Mouse (Mus musculus): ENCODE measurements around the gene Mrpl20. TPM values are rescaled to one million over a fixed set of nuclear protein-coding genes. Genes with fewer than 3 reads are reported as not detected.
A peak's percentile ranks its signal among the peaks of the same experiment; 100 is the strongest.

Mrpl20 gene
- polyA plus RNA-seq, 1 experiment from 2014 or later, result 313 TPM

DNA sequence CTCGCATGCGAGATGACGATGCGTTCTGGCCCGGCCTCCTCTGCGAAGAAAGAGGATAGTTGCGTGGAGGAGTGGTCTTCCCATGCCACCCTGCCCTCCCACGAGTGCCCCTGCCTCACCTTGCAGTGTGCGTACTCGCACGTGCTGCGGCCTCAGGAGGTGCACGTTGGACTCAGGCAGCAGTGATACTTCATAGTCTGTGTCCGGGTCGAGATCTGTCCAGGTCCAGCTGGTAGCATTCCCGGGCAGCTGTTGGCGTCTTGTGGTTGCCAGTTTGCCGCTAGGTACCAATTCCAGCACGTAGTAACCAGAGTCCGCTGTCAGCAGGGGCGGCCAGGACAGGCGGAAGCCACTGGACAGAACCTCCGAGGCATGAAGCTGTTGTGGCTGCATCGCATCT is 32.1 kb upstream of the Mrpl20 start:
- DNase-seq (ENCODE audit: low spot score) (no peak), ATAC-seq (peak; percentile 35)
- peak overlapping the region; percentile 39 for H3K4me3 ChIP-seq (ENCODE audit: low read depth, low read length)
- WGBS, result 44% methylated on average over 24 of the region's 24 CpGs
- H3K9ac ChIP-seq (ENCODE audit: low read length), result peak overlapping the region; percentile 64
- H3K27me3 ChIP-seq (replicated peaks; ENCODE audit: control insufficient read depth, insufficient read depth, low read length), result peaks cover 4% of the 10 kb centered on the region; the same call in 1 of the 2 replicates
- H3K4me2 ChIP-seq (ENCODE audit: low read length), result peak overlapping the region; percentile 69
- no peak overlapping the region for H3K27ac ChIP-seq (ENCODE audit: low read depth, low read length)
- H3K36me3 ChIP-seq (ENCODE audit: control insufficient read depth, insufficient read depth, low read length), result no peaks in the 10 kb centered on the region
- H3K9me3 ChIP-seq (replicated peaks; ENCODE audit: control insufficient read depth, low read length), result no peaks in the 10 kb centered on the region
- peaks cover 7% of the 10 kb centered on the region for H3K4me1 ChIP-seq (ENCODE audit: control insufficient read depth, insufficient read depth, low read length)

DNA sequence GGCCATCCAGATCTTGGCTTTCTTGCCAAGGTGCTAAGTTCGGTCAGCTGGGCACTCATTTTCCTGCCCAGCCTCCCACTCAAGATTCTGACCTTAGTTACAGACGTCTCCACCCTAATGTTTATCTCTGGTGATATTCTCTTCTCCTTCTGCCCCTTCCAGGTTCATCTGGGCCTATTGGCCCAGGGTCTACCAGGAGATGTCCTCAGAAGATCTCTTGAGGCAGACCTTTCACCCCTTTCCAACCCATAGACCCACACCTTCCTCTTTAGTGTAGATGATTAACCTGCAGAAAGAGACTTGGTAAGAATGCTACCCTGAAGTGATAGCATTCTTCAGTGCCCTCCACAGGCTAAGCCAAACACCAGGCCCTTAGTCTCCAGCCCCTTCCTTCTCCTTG is 31.0 kb upstream of the Mrpl20 start:
- Histone ChIP-seq H3K9ac (ENCODE audit: low read length) (no peak overlapping the region), H3K27ac (ENCODE audit: low read depth, low read length) (no peak overlapping the region), H3K4me1 (ENCODE audit: control insufficient read depth, insufficient read depth, low read length) (peaks cover 7% of the 10 kb centered on the region), H3K4me3 (ENCODE audit: low read depth, low read length) (no peak overlapping the region), H3K4me2 (ENCODE audit: low read length) (no peak overlapping the region), H3K27me3 (replicated peaks; ENCODE audit: control insufficient read depth, insufficient read depth, low read length) (peaks cover 4% of the 10 kb centered on the region; the same call in 1 of the 2 replicates), H3K36me3 (ENCODE audit: control insufficient read depth, insufficient read depth, low read length) (no peaks in the 10 kb centered on the region), H3K9me3 (replicated peaks; ENCODE audit: control insufficient read depth, low read length) (no peaks in the 10 kb centered on the region)
- WGBS, result 91% methylated on average over 2 of the region's 2 CpGs
- ATAC-seq (no peak), DNase-seq (ENCODE audit: low spot score) (no peak)

DNA sequence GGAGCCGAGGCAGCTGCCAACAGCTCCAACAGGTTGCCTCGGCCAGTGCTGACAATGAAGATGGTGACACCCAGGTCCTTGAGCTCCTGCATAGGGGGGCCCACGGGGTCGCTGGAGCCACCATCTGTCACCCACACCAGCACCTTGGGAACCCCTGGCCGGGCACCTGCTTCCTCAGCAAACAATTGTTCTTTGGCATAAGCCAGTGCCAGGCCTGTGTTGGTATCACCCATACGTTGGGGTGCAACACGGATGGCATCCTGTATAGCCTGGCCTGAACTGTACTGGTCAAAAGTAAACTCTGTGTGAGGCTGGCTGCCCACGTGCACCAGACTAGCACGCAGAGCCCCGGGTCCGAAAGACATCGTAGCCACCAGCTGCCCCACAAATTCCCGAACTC is 29.9 kb upstream of the Mrpl20 start:
- no peaks in the 10 kb centered on the region for H3K36me3 ChIP-seq (ENCODE audit: control insufficient read depth, insufficient read depth, low read length)
- no peak overlapping the region for H3K27ac ChIP-seq (ENCODE audit: low read depth, low read length)
- peaks cover 7% of the 10 kb centered on the region for H3K4me1 ChIP-seq (ENCODE audit: control insufficient read depth, insufficient read depth, low read length)
- no peak overlapping the region for H3K9ac ChIP-seq (ENCODE audit: low read length)
- H3K4me2 ChIP-seq (ENCODE audit: low read length), result peak overlapping the region; percentile 3; the same call in 1 of the 2 replicates
- H3K27me3 ChIP-seq (replicated peaks; ENCODE audit: control insufficient read depth, insufficient read depth, low read length), result peaks cover 4% of the 10 kb centered on the region; the same call in 1 of the 2 replicates
- H3K9me3 ChIP-seq (replicated peaks; ENCODE audit: control insufficient read depth, low read length), result no peaks in the 10 kb centered on the region
- WGBS, result 85% methylated on average over 13 of the region's 13 CpGs
- H3K4me3 ChIP-seq (ENCODE audit: low read depth, low read length), result no peak overlapping the region
- ATAC-seq (no peak), DNase-seq (ENCODE audit: low spot score) (no peak)

DNA sequence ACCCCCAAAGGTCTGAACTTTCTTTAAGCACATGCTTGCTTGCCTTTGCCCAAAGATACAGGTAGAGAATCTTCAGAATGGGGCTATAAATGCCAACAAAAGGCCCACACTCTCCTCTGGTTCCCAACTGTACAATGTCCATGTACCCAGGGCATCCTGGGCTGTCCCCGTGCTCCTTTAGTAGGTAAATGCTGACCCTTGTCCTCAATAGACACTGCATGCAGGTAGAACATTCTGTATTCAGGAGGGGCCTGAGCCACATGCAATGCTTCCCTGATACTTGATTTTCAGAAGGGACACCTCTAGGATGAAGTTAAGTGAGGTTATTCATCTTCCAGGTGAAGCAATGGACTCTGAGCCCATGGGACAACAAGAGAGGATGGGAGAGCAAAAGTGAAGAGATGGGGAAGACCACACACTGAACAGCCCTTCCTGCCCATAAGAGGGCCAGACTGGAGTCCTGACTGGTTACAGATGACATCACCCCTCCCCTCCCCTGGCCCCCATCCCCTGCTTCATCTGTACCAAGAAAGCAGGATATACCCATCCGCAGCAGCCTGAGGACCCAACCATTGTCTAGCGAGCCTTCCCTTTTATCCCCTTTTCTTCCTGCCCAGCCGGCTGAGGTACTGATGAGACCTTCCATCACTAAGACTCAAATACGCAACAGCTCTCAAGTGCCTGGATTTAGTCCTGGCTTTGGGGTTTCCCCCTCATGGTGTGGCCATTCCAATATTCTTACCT is 29.2 kb upstream of the Mrpl20 start:
- Histone ChIP-seq H3K27ac (ENCODE audit: low read depth, low read length) (no peak overlapping the region), H3K9me3 (replicated peaks; ENCODE audit: control insufficient read depth, low read length) (no peaks in the 10 kb centered on the region), H3K4me3 (ENCODE audit: low read depth, low read length) (peak overlapping the region; percentile 32; the same call in 1 of the 2 replicates), H3K9ac (ENCODE audit: low read length) (no peak overlapping the region), H3K27me3 (replicated peaks; ENCODE audit: control insufficient read depth, insufficient read depth, low read length) (peaks cover 4% of the 10 kb centered on the region; the same call in 1 of the 2 replicates), H3K4me1 (ENCODE audit: control insufficient read depth, insufficient read depth, low read length) (peaks cover 7% of the 10 kb centered on the region), H3K4me2 (ENCODE audit: low read length) (peak overlapping the region; percentile 56), H3K36me3 (ENCODE audit: control insufficient read depth, insufficient read depth, low read length) (no peaks in the 10 kb centered on the region)
- no peak for DNase-seq (ENCODE audit: low spot score)
- no peak for ATAC-seq
- WGBS, result 41% methylated on average over 5 of the region's 5 CpGs

DNA sequence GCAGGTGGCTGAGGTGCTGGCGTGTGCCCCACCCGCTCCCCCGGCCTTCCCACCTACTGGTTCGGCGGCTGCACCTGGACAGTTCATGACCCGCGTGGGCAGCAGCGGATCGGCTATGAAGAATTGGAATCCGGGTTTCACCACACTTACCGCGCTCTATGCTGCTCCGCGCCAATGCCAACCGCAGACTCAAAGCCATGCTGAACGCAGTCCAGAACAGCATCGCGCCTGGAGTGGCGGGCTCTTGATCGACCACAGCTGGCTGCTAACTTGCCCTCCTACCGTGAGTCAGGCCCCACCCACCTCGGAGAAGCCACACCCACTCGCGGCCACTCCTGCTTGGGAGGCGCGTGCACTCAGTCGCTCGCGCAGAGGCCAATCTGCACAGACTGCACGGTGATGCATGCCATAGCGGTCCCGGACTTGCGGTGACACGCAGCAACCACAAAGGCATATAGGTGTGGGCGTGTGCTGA is 28.4 kb upstream of the Mrpl20 start, which contains the start of gene Vwa1:
Gene Vwa1 (minus strand): TSS at position 419 of the 475 bp plus-strand sequence.
- Histone ChIP-seq H3K9me3 (replicated peaks; ENCODE audit: control insufficient read depth, low read length) (no peaks in the 10 kb centered on the region), H3K9ac (ENCODE audit: low read length) (peak within 1 kb of the TSS; percentile 51), H3K27me3 (replicated peaks; ENCODE audit: control insufficient read depth, insufficient read depth, low read length) (peaks cover 4% of the 10 kb centered on the region; the same call in 1 of the 2 replicates), H3K27ac (ENCODE audit: low read depth, low read length) (peak within 1 kb of the TSS; percentile 35; the same call in 1 of the 2 replicates), H3K36me3 (ENCODE audit: control insufficient read depth, insufficient read depth, low read length) (no peaks in the 10 kb centered on the region), H3K4me1 (ENCODE audit: control insufficient read depth, insufficient read depth, low read length) (peaks cover 7% of the 10 kb centered on the region), H3K4me2 (ENCODE audit: low read length) (peak within 1 kb of the TSS; percentile 56), H3K4me3 (ENCODE audit: low read depth, low read length) (peak within 1 kb of the TSS; percentile 32)
- DNase-seq (ENCODE audit: low spot score) (peak; percentile 84), ATAC-seq (peak; percentile 64)
- WGBS, result 1% methylated on average over 35 of the region's 35 CpGs

DNA sequence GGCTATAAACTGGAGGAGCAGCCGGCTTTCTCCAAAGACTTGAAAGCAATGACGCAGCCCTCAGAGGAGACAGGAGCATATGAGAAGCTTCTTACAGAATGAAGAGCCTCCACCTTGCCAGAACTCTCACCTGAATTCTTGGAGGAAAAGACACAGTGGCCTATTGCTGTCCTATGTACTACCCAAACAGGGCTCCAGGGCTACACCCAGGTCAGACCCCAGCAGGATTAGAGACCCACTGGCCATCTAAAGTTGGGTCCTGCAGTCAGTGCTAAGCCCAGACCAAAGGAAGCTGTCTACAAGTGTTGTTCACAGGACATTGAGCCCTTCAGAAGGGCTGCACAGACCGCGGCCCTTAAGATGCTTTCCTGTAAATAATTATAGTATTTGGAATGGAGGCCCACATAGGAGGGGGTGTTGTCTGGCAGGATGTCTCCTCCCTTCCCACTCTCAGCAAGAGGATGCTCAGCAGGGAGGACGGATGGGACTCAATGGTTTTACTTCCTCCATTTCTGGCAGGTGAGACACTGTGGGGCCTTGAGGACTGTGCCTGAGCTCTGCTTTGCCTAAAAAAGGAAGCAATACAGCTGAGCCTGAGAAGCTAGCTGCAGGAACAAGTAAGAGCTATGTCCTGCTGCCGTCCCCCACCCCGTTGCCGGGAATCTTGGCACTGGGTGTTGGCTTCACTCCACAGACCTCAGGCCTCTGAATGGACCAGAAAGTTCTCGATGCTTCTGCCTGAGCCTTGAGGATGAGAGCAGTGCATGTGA is 27.5 kb upstream of the Mrpl20 start:
- 54% methylated on average over 9 of the region's 9 CpGs for WGBS
- DNase-seq (ENCODE audit: low spot score), result no peak
- peak overlapping the region; percentile 32 for H3K4me3 ChIP-seq (ENCODE audit: low read depth, low read length)
- H3K9ac ChIP-seq (ENCODE audit: low read length), result peak overlapping the region; percentile 51; the same call in 1 of the 2 replicates
- H3K4me2 ChIP-seq (ENCODE audit: low read length), result peak overlapping the region; percentile 56
- H3K4me1 ChIP-seq (ENCODE audit: control insufficient read depth, insufficient read depth, low read length), result peaks cover 4% of the 10 kb centered on the region
- no peaks in the 10 kb centered on the region for H3K9me3 ChIP-seq (replicated peaks; ENCODE audit: control insufficient read depth, low read length)
- H3K36me3 ChIP-seq (ENCODE audit: control insufficient read depth, insufficient read depth, low read length), result no peaks in the 10 kb centered on the region
- H3K27me3 ChIP-seq (replicated peaks; ENCODE audit: control insufficient read depth, insufficient read depth, low read length), result peaks cover 4% of the 10 kb centered on the region; the same call in 1 of the 2 replicates
- ATAC-seq, result no peak
- peak overlapping the region; percentile 35; the same call in 1 of the 2 replicates for H3K27ac ChIP-seq (ENCODE audit: low read depth, low read length)

DNA sequence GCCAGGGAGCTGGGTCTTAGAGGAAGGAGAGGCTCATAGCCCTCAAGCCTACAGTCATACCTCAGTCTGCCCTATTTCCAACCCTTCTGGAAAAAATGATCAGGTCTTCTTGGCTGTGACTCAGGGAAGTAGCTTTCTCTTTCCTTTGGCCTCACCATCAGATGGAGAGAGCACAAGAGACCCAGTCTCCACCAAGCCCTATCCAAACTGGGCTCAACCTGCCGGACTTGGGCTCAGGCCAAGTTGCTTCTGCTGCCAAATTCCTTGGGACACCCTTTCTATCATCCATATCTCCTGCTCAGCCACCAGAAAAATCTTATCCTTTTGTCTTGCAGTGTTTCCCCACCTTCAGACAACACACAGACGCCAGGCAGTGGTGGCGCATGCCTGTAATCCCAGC is 26.8 kb upstream of the Mrpl20 start:
- H3K27ac ChIP-seq (ENCODE audit: low read depth, low read length), result no peak overlapping the region

DNA sequence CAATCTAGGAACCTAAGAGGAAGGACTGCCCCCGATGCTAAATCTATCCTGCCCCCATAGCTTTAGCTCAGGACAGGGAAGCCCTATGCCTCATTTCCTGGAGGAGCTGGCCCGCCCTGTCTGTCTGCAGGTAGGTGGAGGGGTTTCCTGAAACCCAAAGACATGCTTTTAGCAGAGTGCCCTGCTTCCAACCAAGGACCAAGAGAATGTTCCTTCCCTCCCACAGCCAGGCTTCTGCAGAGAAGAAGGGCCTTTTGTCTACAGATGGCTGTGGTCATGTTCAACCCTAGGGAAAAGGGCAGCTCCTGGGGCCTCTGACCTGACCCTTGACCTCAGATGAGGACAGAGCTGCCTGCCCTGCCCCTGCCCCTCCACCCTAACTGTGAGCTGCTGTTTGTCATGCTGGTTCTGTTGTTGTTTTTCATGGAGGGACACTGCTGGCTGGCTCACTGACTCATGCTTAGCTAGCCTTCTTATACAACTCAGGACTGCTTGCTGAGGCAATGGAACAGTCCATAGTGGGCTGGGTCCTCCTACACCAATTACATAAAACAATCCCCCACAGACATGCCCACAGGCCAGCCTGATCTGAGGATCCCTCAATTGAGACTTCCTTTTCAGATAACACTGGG is 25.9 kb upstream of the Mrpl20 start:
- no peak overlapping the region for H3K4me2 ChIP-seq (ENCODE audit: low read length)
- peaks cover 4% of the 10 kb centered on the region; the same call in 1 of the 2 replicates for H3K27me3 ChIP-seq (replicated peaks; ENCODE audit: control insufficient read depth, insufficient read depth, low read length)
- DNase-seq (ENCODE audit: low spot score) (no peak), ATAC-seq (no peak)
- no peak overlapping the region for H3K27ac ChIP-seq (ENCODE audit: low read depth, low read length)
- H3K9me3 ChIP-seq (replicated peaks; ENCODE audit: control insufficient read depth, low read length), result no peaks in the 10 kb centered on the region
- H3K36me3 ChIP-seq (ENCODE audit: control insufficient read depth, insufficient read depth, low read length), result no peaks in the 10 kb centered on the region
- no peak overlapping the region for H3K4me3 ChIP-seq (ENCODE audit: low read depth, low read length)
- peaks cover 4% of the 10 kb centered on the region for H3K4me1 ChIP-seq (ENCODE audit: control insufficient read depth, insufficient read depth, low read length)
- WGBS, result 60% methylated on average over 2 of the region's 2 CpGs
- H3K9ac ChIP-seq (ENCODE audit: low read length), result no peak overlapping the region

More for the DNA sequence above, 26.8 kb upstream of the Mrpl20 start:
- Histone ChIP-seq H3K4me3 (ENCODE audit: low read depth, low read length) (no peak overlapping the region), H3K27me3 (replicated peaks; ENCODE audit: control insufficient read depth, insufficient read depth, low read length) (peaks cover 4% of the 10 kb centered on the region; the same call in 1 of the 2 replicates), H3K9ac (ENCODE audit: low read length) (no peak overlapping the region), H3K9me3 (replicated peaks; ENCODE audit: control insufficient read depth, low read length) (no peaks in the 10 kb centered on the region), H3K4me2 (ENCODE audit: low read length) (no peak overlapping the region), H3K36me3 (ENCODE audit: control insufficient read depth, insufficient read depth, low read length) (no peaks in the 10 kb centered on the region), H3K4me1 (ENCODE audit: control insufficient read depth, insufficient read depth, low read length) (peaks cover 4% of the 10 kb centered on the region)
- WGBS, result 72% methylated on average over 3 of the region's 3 CpGs
- ATAC-seq (no peak), DNase-seq (ENCODE audit: low spot score) (no peak)

Measured in forebrain, embryonic 14.5 days (tissue).